Mouse (Mus musculus) monocyte, adult 5-6 weeks (primary cell): ENCODE data around the gene Spic. TPM values are rescaled to one million over a fixed set of nuclear protein-coding genes. Genes with fewer than 3 reads are reported as not detected.

Source experiments
- ATAC-seq: fragments of 153-309, 156-312 bp; replicated peaks from 2 replicates; pipeline ENCODE4 v1.8.0; 2017; ENCODE audit warnings: mild to moderate bottlenecking; ENCODE audit not compliant: low TSS enrichment, insufficient number of reproducible peaks, severe bottlenecking, poor library complexity, low FRiP score
- total RNA-seq: library from RNA; stranded (forward); fragments of 200-1000, 200-491, 200-594 nt; gene quantifications from 3 replicates; pipeline ENCODE4 v1.2.3, GENCODE M21; 2017

Spic gene
- 5.6 to 16.1 TPM (median 15.2 TPM) in 3 replicates for total RNA-seq

- ATAC-seq = no peak
These were observed at the start of gene Spic for GRCm38 (mm10) chr10:88684925-88685324. Spic (minus strand) TSS chr10:88685015.

GRCm38 (mm10) chr10:88732309-88732622, 47.5 kb upstream of the Spic start:
- ATAC-seq = no peak

- 0 out of 2 replicates have a peak, but pooled peaks have one; percentile 14 for ATAC-seq
These were observed 46.9 kb upstream of the Spic start for GRCm38 (mm10) chr10:88731496-88732308.

GRCm38 (mm10) chr10:88730571-88731495, 46.0 kb upstream of the Spic start, which contains the start of gene Arl1:
Arl1 (plus strand) TSS chr10:88730858.
- peak; percentile 71 for ATAC-seq

GRCm38 (mm10) chr10:88728166-88728565, 43.4 kb upstream of the Spic start:
- no peak for ATAC-seq

- ATAC-seq = no peak
These were observed 42.3 kb upstream of the Spic start for GRCm38 (mm10) chr10:88727128-88727527.

GRCm38 (mm10) chr10:88725343-88725742, 40.5 kb upstream of the Spic start:
- ATAC-seq = peak; percentile 64; the same call in 1 of the 2 replicates

GRCm38 (mm10) chr10:88719618-88720017, 34.8 kb upstream of the Spic start:
- ATAC-seq = no peak

- no peak for ATAC-seq
These were observed 32.9 kb upstream of the Spic start for GRCm38 (mm10) chr10:88717756-88718025.

GRCm38 (mm10) chr10:88716986-88717755, 32.4 kb upstream of the Spic start:
- ATAC-seq = no peak

GRCm38 (mm10) chr10:88715621-88716020, 30.8 kb upstream of the Spic start:
- no peak for ATAC-seq

GRCm38 (mm10) chr10:88714744-88715143, 29.9 kb upstream of the Spic start:
- no peak for ATAC-seq

GRCm38 (mm10) chr10:88712359-88712758, 27.5 kb upstream of the Spic start:
- peak; percentile 66; the same call in 1 of the 2 replicates for ATAC-seq

- ATAC-seq = peak; percentile 59
These were observed 24.1 kb upstream of the Spic start for GRCm38 (mm10) chr10:88708671-88709523.

- ATAC-seq = no peak
These were observed 16.1 kb upstream of the Spic start for GRCm38 (mm10) chr10:88700938-88701337.

- peak; percentile 71; the same call in 1 of the 2 replicates for ATAC-seq
These were observed 1.8 kb downstream of the Spic start for GRCm38 (mm10) chr10:88682904-88683563.

GRCm38 (mm10) chr10:88672825-88673224, 12.0 kb downstream of the Spic start:
- no peak for ATAC-seq

- no peak for ATAC-seq
These were observed 12.7 kb downstream of the Spic start for GRCm38 (mm10) chr10:88672123-88672522.
